Mouse (Mus musculus): ENCODE results near the gene Syngr2. TPM values are rescaled to one million over a fixed set of nuclear protein-coding genes. Genes with fewer than 3 reads are reported as not detected.

Gene Syngr2
- total RNA-seq, 2 experiments from 2014 or later, result 9.3 to 15.8 TPM

- no peak for DNase-seq (ENCODE audit: low spot score in 2 of 2)
These were observed 53.8 kb downstream of the Syngr2 start for GRCm38 (mm10) chr11:117863174-117863856.

Other genes with a start within 250 kb of the Syngr2 start
- 10 to 100 TPM; 53.3 to 54.9 TPM for gene Tnrc6c, start 155.4 kb upstream of the Syngr2 start, total RNA-seq (2021)
- gene Tmc8, start 27.6 kb upstream of the Syngr2 start, total RNA-seq (2021), result 1 to 10 TPM in 1 of 2 experiments, under 1 TPM in 1; 0.40 to 1.1 TPM
- gene Tmc6, start 27.5 kb upstream of the Syngr2 start, total RNA-seq (2021), result 1 to 10 TPM; 7.0 to 7.3 TPM
- not detected for gene 6030468B19Rik, start 12.0 kb upstream of the Syngr2 start, total RNA-seq (2021)
- gene Gm20708, start within 50 bp of the Syngr2 start, total RNA-seq (2021), result 1 to 10 TPM in 1 of 2 experiments, under 1 TPM in 1; 0.86 to 2.6 TPM
- gene Afmid, start 16.3 kb downstream of the Syngr2 start, total RNA-seq (2021), result 1 to 10 TPM; 4.1 to 6.3 TPM
- gene Tk1, start 16.4 kb downstream of the Syngr2 start, total RNA-seq (2021), result under 1 TPM; 0.84 to 0.98 TPM
- under 1 TPM; 0.65 to 0.87 TPM for gene Birc5, start 39.6 kb downstream of the Syngr2 start, total RNA-seq (2021)
- gene Tmem235, start 51.1 kb downstream of the Syngr2 start, total RNA-seq (2021), result not detected
- gene Tha1, start 63.8 kb downstream of the Syngr2 start, total RNA-seq (2021), result 1 to 10 TPM; 2.8 to 5.0 TPM
- 1 to 10 TPM; 4.5 to 4.9 TPM for gene Socs3, start 160.4 kb downstream of the Syngr2 start, total RNA-seq (2021)
- 10 to 100 TPM; 87.1 to 89.0 TPM for gene Pgs1, start 176.6 kb downstream of the Syngr2 start, total RNA-seq (2021)